Mouse (Mus musculus) Muller cell, postnatal 12 days (primary cell): ENCODE results near the gene Fam49a.

Source experiments
- DNase-seq: peaks from one replicate; pipeline ENCODE4 v3.0.0-alpha.2; 2015; ENCODE audit errors: inconsistent ontology term

Fam49a gene

GRCm38 (mm10) chr12:12356946-12357345 lies 95.0 kb downstream of the Fam49a start:
- DNase-seq: peak; percentile 36

- no peak for DNase-seq
Measured at GRCm38 (mm10) chr12:12359923-12360322, 98.0 kb downstream of the Fam49a start.

- no peak for DNase-seq
Measured at GRCm38 (mm10) chr12:12362371-12362770, 100.4 kb downstream of the Fam49a start.

GRCm38 (mm10) chr12:12364201-12364600 lies 102.3 kb downstream of the Fam49a start:
- no peak for DNase-seq

- DNase-seq: no peak
Measured at GRCm38 (mm10) chr12:12367423-12367822, 105.5 kb downstream of the Fam49a start.

- no peak for DNase-seq
Measured at GRCm38 (mm10) chr12:12373111-12373862, 111.3 kb downstream of the Fam49a start.

- no peak for DNase-seq
Measured at GRCm38 (mm10) chr12:12379056-12379455, 117.1 kb downstream of the Fam49a start.

GRCm38 (mm10) chr12:12389271-12389670 lies 127.3 kb downstream of the Fam49a start:
- no peak for DNase-seq

- peak; percentile 25 for DNase-seq
Measured at GRCm38 (mm10) chr12:12396224-12396623, 134.3 kb downstream of the Fam49a start.

- DNase-seq: no peak
Measured at GRCm38 (mm10) chr12:12401051-12401465, 139.1 kb downstream of the Fam49a start.

GRCm38 (mm10) chr12:12401504-12401903 lies 139.6 kb downstream of the Fam49a start:
- peak; percentile 73 for DNase-seq

GRCm38 (mm10) chr12:12405491-12406110 lies 143.7 kb downstream of the Fam49a start:
- DNase-seq: no peak

GRCm38 (mm10) chr12:12409044-12409443 lies 147.1 kb downstream of the Fam49a start:
- no peak for DNase-seq

GRCm38 (mm10) chr12:12412674-12413073 lies 150.7 kb downstream of the Fam49a start:
- DNase-seq: peak; percentile 40

- DNase-seq: no peak
Measured at GRCm38 (mm10) chr12:12420423-12420822, 158.5 kb downstream of the Fam49a start.

GRCm38 (mm10) chr12:12420841-12421579 lies 159.1 kb downstream of the Fam49a start:
- DNase-seq: peak; percentile 83

GRCm38 (mm10) chr12:12421580-12421878 lies 159.6 kb downstream of the Fam49a start:
- no peak for DNase-seq

GRCm38 (mm10) chr12:12425188-12425587 lies 163.2 kb downstream of the Fam49a start:
- DNase-seq: peak; percentile 26

GRCm38 (mm10) chr12:12427285-12427684 lies 165.3 kb downstream of the Fam49a start:
- no peak for DNase-seq

GRCm38 (mm10) chr12:12428886-12429285 lies 166.9 kb downstream of the Fam49a start:
- DNase-seq: no peak
